Mouse (Mus musculus): ENCODE measurements at regions not wholly inside any gene's neighbourhood (a gene's known extent, or its start where the extent isn't known, plus 50 kb on each side); places are given as distances from the start of the nearest gene placed in this dataset.
A peak's percentile ranks its signal among the peaks of the same experiment; 100 is the strongest.
"Not testable (repeated sequence)": the region's sequence is repeated elsewhere in the genome, so short reads cannot be mapped to it uniquely, and the experiment has no call there.

DNA sequence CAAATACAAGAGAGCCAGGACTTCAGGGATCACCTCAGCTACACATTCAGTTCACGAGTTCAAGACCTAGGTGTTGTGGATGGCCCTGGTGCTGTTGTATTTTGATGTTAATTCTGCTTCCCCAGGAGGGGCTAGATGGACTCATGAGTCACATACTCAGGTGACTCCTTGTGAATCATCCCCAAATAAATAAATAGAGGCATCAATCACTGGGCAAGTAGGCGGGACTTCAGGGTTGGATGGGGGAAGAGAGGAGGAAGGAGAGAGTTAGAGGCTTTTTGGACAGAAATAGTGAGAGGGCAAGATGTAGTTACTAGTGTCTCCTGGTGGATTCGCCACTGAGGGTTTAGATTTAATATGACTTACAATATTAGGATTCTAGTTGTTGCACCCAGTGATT is 266.7 kb downstream of the Lpin1 start:
- Histone ChIP-seq H3K27me3 (ENCODE audit: control insufficient read depth, insufficient read depth, low read length, poor library complexity, severe bottlenecking) (no peaks in the 10 kb centered on the region), H3K36me3 (ENCODE audit: control insufficient read depth, insufficient read depth, low read length, poor library complexity, severe bottlenecking) (no peaks in the 10 kb centered on the region)
- no peak for DNase-seq (ENCODE audit: low read depth, low spot score)

- not testable (repeated sequence) for H3K36me3 ChIP-seq (ENCODE audit: control insufficient read depth, insufficient read depth, low read length, poor library complexity, severe bottlenecking); H3K27me3 ChIP-seq (ENCODE audit: control insufficient read depth, insufficient read depth, low read length, poor library complexity, severe bottlenecking)
- peak; percentile 59 for DNase-seq (ENCODE audit: low read depth, low spot score)
Measured at GRCm38 (mm10) chr12:16342030-16342429, 268.7 kb downstream of the Lpin1 start.

DNA sequence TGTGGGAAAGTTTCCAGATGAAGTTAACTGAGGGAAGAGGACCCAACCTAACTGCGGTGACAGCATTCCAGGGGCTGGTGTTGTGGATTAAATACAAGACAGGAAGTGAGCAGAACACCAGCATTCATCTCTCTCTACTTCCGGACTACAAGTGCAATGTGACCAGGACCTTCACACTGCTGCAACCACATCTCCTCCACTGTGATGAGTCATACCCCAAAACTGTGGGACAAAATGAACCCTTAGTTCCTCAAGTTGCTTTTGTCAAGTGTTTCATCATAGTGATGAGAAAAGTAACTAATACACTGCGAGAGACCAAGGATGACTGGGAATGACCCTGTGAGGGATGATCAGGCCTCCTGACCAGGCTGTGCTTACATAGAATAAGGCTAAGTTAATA is 279.3 kb downstream of the Lpin1 start:
- DNase-seq (ENCODE audit: low read depth, low spot score) = no peak
- H3K27me3 ChIP-seq (ENCODE audit: control insufficient read depth, insufficient read depth, low read length, poor library complexity, severe bottlenecking) = no peaks in the 10 kb centered on the region
- H3K36me3 ChIP-seq (ENCODE audit: control insufficient read depth, insufficient read depth, low read length, poor library complexity, severe bottlenecking) = no peaks in the 10 kb centered on the region

- DNase-seq (ENCODE audit: low read depth, low spot score) = no peak
- Histone ChIP-seq H3K36me3 (ENCODE audit: control insufficient read depth, insufficient read depth, low read length, poor library complexity, severe bottlenecking) (no peaks in the 10 kb centered on the region), H3K27me3 (ENCODE audit: control insufficient read depth, insufficient read depth, low read length, poor library complexity, severe bottlenecking) (no peaks in the 10 kb centered on the region)
Measured at GRCm38 (mm10) chr12:16329129-16329528, 281.6 kb downstream of the Lpin1 start.

GRCm38 (mm10) chr12:16320536-16321402 is 290.0 kb downstream of the Lpin1 start:
- no peak for DNase-seq (ENCODE audit: low read depth, low spot score)
- Histone ChIP-seq H3K36me3 (ENCODE audit: control insufficient read depth, insufficient read depth, low read length, poor library complexity, severe bottlenecking) (no peaks in the 10 kb centered on the region), H3K27me3 (ENCODE audit: control insufficient read depth, insufficient read depth, low read length, poor library complexity, severe bottlenecking) (no peaks in the 10 kb centered on the region)

DNA sequence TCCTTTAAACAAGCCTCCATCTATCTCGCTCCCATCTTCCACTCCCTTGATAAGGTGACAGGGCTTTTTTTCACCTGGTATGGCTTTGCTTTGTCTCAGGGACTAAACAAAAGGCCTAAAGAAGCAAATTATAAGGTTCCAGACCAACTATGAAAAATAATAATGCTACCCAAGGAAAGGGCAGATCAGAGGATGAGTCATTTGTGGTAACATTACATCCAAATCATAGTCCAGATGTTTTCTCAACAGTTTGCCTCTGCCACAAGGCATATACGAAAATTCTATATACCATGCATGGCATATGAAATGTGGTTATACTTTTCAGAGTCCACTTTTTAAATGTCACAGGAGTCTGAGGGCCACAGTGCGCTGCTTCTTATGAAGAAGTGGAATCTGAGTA is 302.7 kb downstream of the Lpin1 start:
- DNase-seq (ENCODE audit: low read depth, low spot score) = no peak
- H3K36me3 ChIP-seq (ENCODE audit: control insufficient read depth, insufficient read depth, low read length, poor library complexity, severe bottlenecking) = no peaks in the 10 kb centered on the region
- H3K27me3 ChIP-seq (ENCODE audit: control insufficient read depth, insufficient read depth, low read length, poor library complexity, severe bottlenecking) = no peaks in the 10 kb centered on the region

- no peaks in the 10 kb centered on the region for H3K27me3 ChIP-seq (ENCODE audit: control insufficient read depth, insufficient read depth, low read length, poor library complexity, severe bottlenecking)
Measured at GRCm38 (mm10) chr12:16304701-16305377, 305.9 kb downstream of the Lpin1 start.

DNA sequence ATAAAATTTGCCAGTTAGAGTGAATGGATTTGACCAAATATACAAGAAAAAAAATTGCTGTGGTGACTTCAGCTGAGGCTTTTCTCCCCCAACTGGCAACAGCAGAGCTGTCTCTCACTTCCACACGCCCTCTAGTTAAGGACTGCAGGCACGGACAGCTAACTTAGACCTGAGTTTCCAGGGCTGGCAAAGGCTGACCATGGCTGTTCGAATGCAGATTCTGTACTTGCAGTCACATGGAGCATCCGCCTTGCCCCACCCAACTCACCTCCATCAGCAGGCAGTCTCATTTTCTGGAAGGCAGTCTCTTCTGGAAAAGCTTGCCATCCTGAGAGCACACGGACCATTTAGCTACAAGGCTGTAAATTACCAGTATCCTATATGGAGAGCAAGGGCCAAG is 325.7 kb downstream of the Lpin1 start:
- H3K27me3 ChIP-seq (ENCODE audit: control insufficient read depth, insufficient read depth, low read length, poor library complexity, severe bottlenecking) = no peaks in the 10 kb centered on the region
- DNase-seq (ENCODE audit: low read depth, low spot score) = no peak
- no peaks in the 10 kb centered on the region for H3K36me3 ChIP-seq (ENCODE audit: control insufficient read depth, insufficient read depth, low read length, poor library complexity, severe bottlenecking)

More at GRCm38 (mm10) chr12:16304701-16305377, 305.9 kb downstream of the Lpin1 start:
- H3K36me3 ChIP-seq (ENCODE audit: control insufficient read depth, insufficient read depth, low read length, poor library complexity, severe bottlenecking) = no peaks in the 10 kb centered on the region
- no peak for DNase-seq (ENCODE audit: low read depth, low spot score)

DNA sequence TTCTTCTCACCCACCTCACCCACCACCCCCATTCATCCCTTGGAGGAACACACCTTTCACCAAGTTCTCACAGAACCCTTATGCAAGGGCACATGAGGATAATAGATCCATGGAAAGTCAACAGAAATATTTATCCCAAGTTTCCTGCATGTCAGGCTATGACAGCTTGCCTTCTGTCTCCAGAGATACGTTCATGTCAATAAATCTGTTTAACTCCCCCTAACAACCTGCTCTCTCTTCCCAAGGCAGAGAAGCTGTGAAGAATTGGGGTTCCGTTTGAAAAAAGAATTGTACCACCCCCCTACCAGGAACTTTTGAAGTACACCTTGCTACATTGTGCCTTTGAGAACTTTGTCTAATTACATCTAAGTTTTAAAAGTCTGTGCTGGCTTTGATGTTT is 331.6 kb downstream of the Lpin1 start:
- Histone ChIP-seq H3K27me3 (ENCODE audit: control insufficient read depth, insufficient read depth, low read length, poor library complexity, severe bottlenecking) (no peaks in the 10 kb centered on the region), H3K36me3 (ENCODE audit: control insufficient read depth, insufficient read depth, low read length, poor library complexity, severe bottlenecking) (no peaks in the 10 kb centered on the region)
- DNase-seq (ENCODE audit: low read depth, low spot score) = no peak

GRCm38 (mm10) chr12:16277567-16278332 is 333.0 kb downstream of the Lpin1 start:
- no peaks in the 10 kb centered on the region for H3K36me3 ChIP-seq (ENCODE audit: control insufficient read depth, insufficient read depth, low read length, poor library complexity, severe bottlenecking)
- peak; percentile 13 for DNase-seq (ENCODE audit: low read depth, low spot score)
- no peaks in the 10 kb centered on the region for H3K27me3 ChIP-seq (ENCODE audit: control insufficient read depth, insufficient read depth, low read length, poor library complexity, severe bottlenecking)

DNA sequence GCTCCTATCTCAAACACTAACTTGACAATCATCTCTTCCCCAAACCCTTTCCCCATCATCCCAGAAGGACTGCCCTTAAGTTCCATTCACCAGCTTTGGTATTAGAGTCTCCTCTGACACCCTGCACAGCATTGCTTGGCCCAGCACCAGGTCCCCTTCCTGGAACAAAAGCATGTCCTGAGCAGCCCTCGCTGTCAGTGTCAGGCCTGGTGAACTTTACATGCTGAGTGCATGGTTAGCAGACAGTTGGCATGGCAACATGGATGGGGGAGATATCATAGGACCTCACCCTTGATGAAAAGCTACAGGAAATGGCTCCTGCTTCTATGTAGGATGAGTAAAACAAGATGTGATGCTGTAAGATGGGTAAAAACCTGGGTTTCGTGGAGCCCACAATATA is 333.6 kb downstream of the Lpin1 start:
- no peaks in the 10 kb centered on the region for H3K27me3 ChIP-seq (ENCODE audit: control insufficient read depth, insufficient read depth, low read length, poor library complexity, severe bottlenecking)
- no peaks in the 10 kb centered on the region for H3K36me3 ChIP-seq (ENCODE audit: control insufficient read depth, insufficient read depth, low read length, poor library complexity, severe bottlenecking)
- no peak for DNase-seq (ENCODE audit: low read depth, low spot score)

GRCm38 (mm10) chr12:16276301-16276700 is 334.5 kb downstream of the Lpin1 start:
- no peaks in the 10 kb centered on the region for H3K36me3 ChIP-seq (ENCODE audit: control insufficient read depth, insufficient read depth, low read length, poor library complexity, severe bottlenecking)
- no peaks in the 10 kb centered on the region for H3K27me3 ChIP-seq (ENCODE audit: control insufficient read depth, insufficient read depth, low read length, poor library complexity, severe bottlenecking)
- DNase-seq (ENCODE audit: low read depth, low spot score) = peak; percentile 40

- H3K36me3 ChIP-seq (ENCODE audit: control insufficient read depth, insufficient read depth, low read length, poor library complexity, severe bottlenecking) = no peaks in the 10 kb centered on the region
- H3K27me3 ChIP-seq (ENCODE audit: control insufficient read depth, insufficient read depth, low read length, poor library complexity, severe bottlenecking) = no peaks in the 10 kb centered on the region
- no peak for DNase-seq (ENCODE audit: low read depth, low spot score)
Measured at GRCm38 (mm10) chr12:16272441-16272840, 338.3 kb downstream of the Lpin1 start.

- Histone ChIP-seq H3K36me3 (ENCODE audit: control insufficient read depth, insufficient read depth, low read length, poor library complexity, severe bottlenecking) (no peaks in the 10 kb centered on the region), H3K27me3 (ENCODE audit: control insufficient read depth, insufficient read depth, low read length, poor library complexity, severe bottlenecking) (no peaks in the 10 kb centered on the region)
- DNase-seq (ENCODE audit: low read depth, low spot score) = no peak
Measured at GRCm38 (mm10) chr12:16270876-16271275, 339.9 kb downstream of the Lpin1 start.

DNA sequence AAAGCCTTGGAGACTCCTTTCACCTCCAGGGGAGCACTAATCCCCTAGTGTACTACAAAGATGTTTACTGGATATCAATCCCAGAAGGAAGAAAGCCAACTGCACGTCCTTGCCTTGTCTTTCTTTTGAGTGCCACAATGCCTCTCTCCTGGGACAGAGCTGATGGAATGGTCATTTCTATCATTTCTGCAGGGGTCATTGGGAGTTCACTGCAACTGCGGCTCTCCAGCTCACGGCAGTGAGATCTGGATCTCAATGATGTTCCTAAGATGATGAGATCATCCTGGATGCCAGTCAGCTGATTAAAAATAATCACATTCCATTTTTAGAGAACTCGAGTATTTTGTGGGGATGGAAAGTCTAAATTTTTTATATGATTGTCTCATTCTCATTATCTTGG is 341.1 kb downstream of the Lpin1 start:
- Histone ChIP-seq H3K36me3 (ENCODE audit: control insufficient read depth, insufficient read depth, low read length, poor library complexity, severe bottlenecking) (no peaks in the 10 kb centered on the region), H3K27me3 (ENCODE audit: control insufficient read depth, insufficient read depth, low read length, poor library complexity, severe bottlenecking) (no peaks in the 10 kb centered on the region)
- DNase-seq (ENCODE audit: low read depth, low spot score) = no peak

Measured in splenic B cell, adult 2 months (primary cell).